Mouse (Mus musculus) hindbrain, embryonic 11.5 days (tissue): ENCODE results near the gene Cacybp. TPM values are rescaled to one million over a fixed set of nuclear protein-coding genes. Genes with fewer than 3 reads are reported as not detected.

ENCODE experiments used
- ATAC-seq: fragments of 200-750 bp; cut with Nextera tagmentation; 2 replicates; pipeline ENCODE4 v1.8.0; 2017; ENCODE audit warnings: mild to moderate bottlenecking, moderate TSS enrichment, moderate library complexity; ENCODE audit not compliant: low FRiP score
- DNase-seq: peaks from one replicate; pipeline ENCODE4 v3.0.0-alpha.2; 2015; ENCODE audit warnings: low spot score
- H3K27ac ChIP-seq: fragments of 300-500 bp; sonication (generic); 2 replicates; pipeline ENCODE4 v1.5.1; 2014; ENCODE audit warnings: mild to moderate bottlenecking, low read depth, low read length
- H3K27me3 ChIP-seq: fragments of 300-500 bp; sonication (generic); 2 replicates; pipeline ENCODE4 v1.6.1; 2014; ENCODE audit warnings: mild to moderate bottlenecking, low read length, moderate library complexity, mixed read lengths; ENCODE audit not compliant: control insufficient read depth, insufficient read depth
- H3K36me3 ChIP-seq: fragments of 300-500 bp; sonication (generic); 2 replicates; pipeline ENCODE4 v1.6.1; 2014; ENCODE audit warnings: mild to moderate bottlenecking, low read length, moderate library complexity, mixed read lengths; ENCODE audit not compliant: control insufficient read depth, insufficient read depth
- H3K4me1 ChIP-seq: fragments of 300-500 bp; sonication (generic); replicated peaks from 2 replicates; pipeline ENCODE4 v1.6.1; 2014; ENCODE audit warnings: low read length, mixed read lengths; ENCODE audit not compliant: control insufficient read depth, insufficient read depth
- H3K4me2 ChIP-seq: fragments of 300-500 bp; sonication (generic); replicated peaks from 2 replicates; pipeline ENCODE4 v1.6.1; 2014; ENCODE audit warnings: mild to moderate bottlenecking, low read depth, low read length
- H3K4me3 ChIP-seq: fragments of 300-500 bp; sonication (generic); 2 replicates; pipeline ENCODE4 v1.5.1; 2014; ENCODE audit warnings: low read depth, low read length
- H3K9ac ChIP-seq: fragments of 300-500 bp; sonication (generic); 2 replicates; pipeline ENCODE4 v1.6.1; 2014; ENCODE audit warnings: low read depth, low read length
- H3K9me3 ChIP-seq: fragments of 300-500 bp; sonication (generic); 2 replicates; pipeline ENCODE4 v1.6.1; 2016; ENCODE audit warnings: low read length; ENCODE audit not compliant: control insufficient read depth
- WGBS: fragments of 180-500 bp; shearing (Covaris S2); extraction: QIAGEN DNeasy Blood & Tissue Kit; methylation state at CpG from one replicate; pipeline ENCODE4 v1.1.7; 2014; 5-methylcytosine and 5-hydroxymethylcytosine counted together
- polyA plus RNA-seq: library from polyadenylated mRNA; unstranded; fragments of >200 nt; fragmentation: Nextera tagmentation; extraction: Ambion mirVana; gene quantifications from 2 replicates; pipeline ENCODE4 v1.2.1, GENCODE M21; 2014

Cacybp gene
- polyA plus RNA-seq, 1 experiment from 2014 or later: 299 TPM

DNA sequence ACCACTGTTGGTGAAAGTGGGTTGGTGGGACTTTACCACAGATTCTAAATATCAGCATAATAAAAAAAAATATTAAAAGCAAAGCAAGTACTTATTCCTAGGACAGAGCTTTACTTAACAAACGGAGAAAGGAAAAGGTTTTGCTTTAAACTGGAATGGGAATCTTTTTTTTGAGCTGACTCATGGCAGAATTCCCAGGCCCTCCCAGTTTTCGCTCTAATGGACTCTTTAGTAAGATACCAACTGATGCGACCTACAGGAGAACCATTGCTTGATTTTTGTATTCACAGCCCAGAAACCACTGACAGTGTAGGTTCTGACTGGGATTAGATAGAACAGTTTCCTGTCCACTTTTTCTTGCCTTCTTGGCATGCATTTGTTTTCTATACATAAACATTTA lies 2.1 kb downstream of the Cacybp start:
- H3K27me3 ChIP-seq: no peaks in the 10 kb centered on the region
- peaks cover 4% of the 10 kb centered on the region; the same call in 1 of the 2 replicates for H3K36me3 ChIP-seq
- no peaks in the 10 kb centered on the region for H3K9me3 ChIP-seq
- no peaks in the 10 kb centered on the region for H3K4me1 ChIP-seq
- no peak overlapping the region for H3K27ac ChIP-seq
- 60% methylated on average over 3 of the region's 3 CpGs for WGBS
- peak overlapping the region; percentile 85; the same call in 1 of the 2 replicates for H3K4me3 ChIP-seq
- H3K4me2 ChIP-seq: peak overlapping the region; percentile 63
- no peak for DNase-seq
- H3K9ac ChIP-seq: no peak overlapping the region
- no peak for ATAC-seq

DNA sequence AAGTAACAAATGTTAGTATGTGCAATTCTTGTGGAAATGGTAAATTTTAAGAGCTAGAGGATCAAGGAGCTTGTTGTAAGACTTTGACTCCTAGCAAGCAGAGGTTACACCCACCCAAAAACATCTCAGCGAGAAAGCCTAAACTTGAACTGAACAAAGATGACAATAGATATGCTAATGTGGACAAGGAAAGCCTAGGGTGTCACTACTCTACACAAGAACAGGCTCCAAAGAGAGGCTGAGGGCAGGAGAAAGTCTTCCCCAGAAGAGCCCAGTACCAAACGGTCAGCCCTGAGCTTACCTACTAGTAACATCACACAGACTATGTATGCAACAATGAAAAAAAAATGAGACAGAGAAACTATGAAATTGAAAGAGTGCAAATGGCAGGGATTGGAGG lies 2.8 kb downstream of the Cacybp start:
- no peak overlapping the region for H3K4me3 ChIP-seq
- 38% methylated on average over 2 of the region's 2 CpGs for WGBS
- no peak for DNase-seq
- no peak overlapping the region for H3K9ac ChIP-seq
- no peaks in the 10 kb centered on the region for H3K27me3 ChIP-seq
- H3K27ac ChIP-seq: no peak overlapping the region
- H3K4me2 ChIP-seq: 0 out of 2 replicates have a peak overlapping the region, but pooled peaks have one; percentile 9
- ATAC-seq: no peak
- H3K36me3 ChIP-seq: peaks cover 4% of the 10 kb centered on the region; the same call in 1 of the 2 replicates
- H3K9me3 ChIP-seq: no peaks in the 10 kb centered on the region
- H3K4me1 ChIP-seq: no peaks in the 10 kb centered on the region

- peaks cover 7% of the 10 kb centered on the region; the same call in 1 of the 2 replicates for H3K36me3 ChIP-seq
- H3K4me3 ChIP-seq: no peak overlapping the region
- H3K27me3 ChIP-seq: no peaks in the 10 kb centered on the region
- DNase-seq (no peak), ATAC-seq (no peak)
- no peak overlapping the region for H3K4me2 ChIP-seq
- no peaks in the 10 kb centered on the region for H3K4me1 ChIP-seq
- H3K9me3 ChIP-seq: no peaks in the 10 kb centered on the region
- no peak overlapping the region for H3K27ac ChIP-seq
- no peak overlapping the region for H3K9ac ChIP-seq
Observed at GRCm38 (mm10) chr1:160205486-160205885, 7.2 kb downstream of the Cacybp start.

DNA sequence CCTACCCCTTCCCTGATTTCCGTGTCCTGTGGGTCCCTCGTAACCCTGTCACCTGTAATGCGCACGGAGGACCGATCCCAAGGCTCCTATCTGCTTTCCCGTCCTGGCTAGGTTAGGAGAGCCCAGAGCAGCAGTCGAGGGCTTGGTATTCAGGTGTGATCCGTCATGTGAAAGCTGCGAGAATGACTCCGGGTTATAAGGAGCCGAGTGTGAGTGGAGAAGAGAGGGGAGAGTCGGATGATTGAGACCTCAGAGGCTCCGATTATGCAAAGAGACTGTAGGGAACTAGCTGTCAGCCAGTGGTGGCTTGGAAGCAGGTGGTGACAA lies 17.4 kb downstream of the Cacybp start:
- DNase-seq: no peak
- Histone ChIP-seq H3K4me2 (peak overlapping the region; percentile 70), H3K27me3 (no peaks in the 10 kb centered on the region), H3K9ac (peak overlapping the region; percentile 91), H3K9me3 (no peaks in the 10 kb centered on the region), H3K36me3 (0 out of 2 replicates have a peak, but pooled peaks cover 2% of the 10 kb centered on the region), H3K4me3 (peak overlapping the region; percentile 80), H3K4me1 (no peaks in the 10 kb centered on the region), H3K27ac (peak overlapping the region; percentile 61)
- under 1% methylated on average over 13 of the region's 13 CpGs for WGBS
- ATAC-seq: no peak

GRCm38 (mm10) chr1:160194529-160195336 lies 17.9 kb downstream of the Cacybp start, which contains the start of gene Mrps14:
Gene Mrps14, plus strand, starts transcription at chr1:160195215.
- DNase-seq (peak; percentile 96), ATAC-seq (peak; percentile 100)
- H3K4me3 ChIP-seq: peak within 1 kb of the TSS; percentile 80
- peak within 1 kb of the TSS; percentile 70 for H3K4me2 ChIP-seq
- H3K27ac ChIP-seq: peak within 1 kb of the TSS; percentile 61
- no peaks in the 10 kb centered on the region for H3K27me3 ChIP-seq
- H3K9me3 ChIP-seq: no peaks in the 10 kb centered on the region
- WGBS: 7% methylated on average over 31 of the region's 31 CpGs
- no peaks in the 10 kb centered on the region for H3K4me1 ChIP-seq
- H3K36me3 ChIP-seq: 0 out of 2 replicates have a peak, but pooled peaks cover 2% of the 10 kb centered on the region
- H3K9ac ChIP-seq: peak within 1 kb of the TSS; percentile 91

- H3K27ac ChIP-seq: no peak overlapping the region
- H3K27me3 ChIP-seq: no peaks in the 10 kb centered on the region
- no peaks in the 10 kb centered on the region for H3K9me3 ChIP-seq
- peak; percentile 81 for ATAC-seq
- peak; percentile 73 for DNase-seq
- H3K4me2 ChIP-seq: no peak overlapping the region
- whole genome bisulfite sequencing: 25% methylated on average over 5 of the region's 5 CpGs
- H3K9ac ChIP-seq: no peak overlapping the region
- H3K36me3 ChIP-seq: no peaks in the 10 kb centered on the region
- H3K4me1 ChIP-seq: no peaks in the 10 kb centered on the region
- no peak overlapping the region for H3K4me3 ChIP-seq
Observed at GRCm38 (mm10) chr1:160184506-160184905, 28.2 kb downstream of the Cacybp start.

DNA sequence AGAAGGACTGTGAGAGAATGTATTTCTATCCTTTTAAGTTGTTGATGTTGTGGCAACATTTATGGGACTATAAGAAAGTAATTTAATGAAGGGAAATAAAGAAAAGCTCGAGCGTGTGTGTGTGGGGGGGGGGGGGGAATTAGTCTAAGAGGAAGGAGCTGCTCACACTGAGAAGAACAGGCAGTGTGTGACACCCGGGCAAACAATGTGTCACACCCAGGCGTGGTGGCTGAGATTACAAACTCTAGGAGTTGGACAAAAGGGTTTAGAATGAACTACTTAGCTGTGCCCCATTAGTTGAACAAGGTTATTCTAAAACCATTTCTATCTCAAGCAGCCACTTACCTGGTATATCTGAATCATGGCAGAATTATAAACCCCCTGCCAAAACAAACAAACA lies 31.5 kb downstream of the Cacybp start:
- no peak overlapping the region for H3K4me2 ChIP-seq
- no peak for DNase-seq
- no peak overlapping the region for H3K4me3 ChIP-seq
- H3K27ac ChIP-seq: no peak overlapping the region
- no peaks in the 10 kb centered on the region for H3K9me3 ChIP-seq
- no peak overlapping the region for H3K9ac ChIP-seq
- no peaks in the 10 kb centered on the region for H3K4me1 ChIP-seq
- H3K27me3 ChIP-seq: no peaks in the 10 kb centered on the region
- H3K36me3 ChIP-seq: no peaks in the 10 kb centered on the region
- no peak for ATAC-seq
- WGBS: 82% methylated on average over 4 of the region's 4 CpGs

- DNase-seq: no peak
- no peak overlapping the region for H3K4me2 ChIP-seq
- H3K4me1 ChIP-seq: no peaks in the 10 kb centered on the region
- H3K9me3 ChIP-seq: no peaks in the 10 kb centered on the region
- no peak overlapping the region for H3K9ac ChIP-seq
- H3K27me3 ChIP-seq: no peaks in the 10 kb centered on the region
- no peak overlapping the region for H3K4me3 ChIP-seq
- H3K36me3 ChIP-seq: no peaks in the 10 kb centered on the region
- H3K27ac ChIP-seq: no peak overlapping the region
- ATAC-seq: no peak
- 68% methylated on average over 8 of the region's 8 CpGs for WGBS
Observed at GRCm38 (mm10) chr1:160176903-160177302, 35.8 kb downstream of the Cacybp start.

- WGBS: 65% methylated on average over 3 of the region's 5 CpGs
- Histone ChIP-seq H3K36me3 (no peaks in the 10 kb centered on the region), H3K4me1 (no peaks in the 10 kb centered on the region), H3K4me3 (no peak overlapping the region), H3K9ac (no peak overlapping the region), H3K9me3 (no peaks in the 10 kb centered on the region), H3K27ac (no peak overlapping the region), H3K27me3 (no peaks in the 10 kb centered on the region), H3K4me2 (no peak overlapping the region)
- no peak for DNase-seq
- no peak for ATAC-seq
Observed at GRCm38 (mm10) chr1:160166600-160166999, 46.1 kb downstream of the Cacybp start.
